Mouse (Mus musculus) MEL (cell line): Measurements from ENCODE around the gene Upp1.

ENCODE experiments used
- BHLHE40 ChIP-seq: IDR thresholded peaks from 2 replicates; pipeline ENCODE4 v1.6.1; 2012; ENCODE audit warnings: low read depth, mild to moderate bottlenecking, inconsistent platforms, low read length, improper control_type of control experiment, borderline replicate concordance
- CTCF ChIP-seq, 3 experiments: IDR thresholded peaks in 2 of 3; conservative IDR thresholded peaks in 1 of 3; 2 replicates each; pipeline ENCODE4 v1.5.1; 2011 to 2012; ENCODE audit warnings: low read length in 3 of 3, low read depth in 2 of 3, mild to moderate bottlenecking in 2 of 3, improper control_type of control experiment in 1 of 3, inconsistent platforms in 1 of 3, mixed read lengths in 1 of 3, moderate library complexity in 1 of 3; ENCODE audit not compliant: control insufficient read depth in 1 of 3, insufficient read depth in 1 of 3, poor library complexity in 1 of 3, severe bottlenecking in 1 of 3
- EP300 ChIP-seq, 2 experiments: IDR thresholded peaks; 2 replicates each; pipeline ENCODE4 v1.6.1; 2011; ENCODE audit warnings: improper control_type of control experiment in 2 of 2, low read length in 2 of 2, low read depth in 1 of 2, mild to moderate bottlenecking in 1 of 2
- MAFK ChIP-seq: IDR thresholded peaks from 2 replicates; pipeline ENCODE4 v1.6.1; 2011; ENCODE audit warnings: low read depth, mild to moderate bottlenecking, low read length, improper control_type of control experiment, borderline replicate concordance
- MYC ChIP-seq: IDR thresholded peaks from 2 replicates; pipeline ENCODE4 v1.6.1; 2011; ENCODE audit warnings: low read depth, mild to moderate bottlenecking, low read length, improper control_type of control experiment, moderate library complexity
- POLR2A ChIP-seq, 2 experiments: IDR thresholded peaks; 2 replicates each; pipeline ENCODE4 v1.6.1; 2011 to 2012; ENCODE audit warnings: low read length in 2 of 2, mild to moderate bottlenecking in 2 of 2, control low read depth in 1 of 2, improper control_type of control experiment in 1 of 2, low read depth in 1 of 2, moderate library complexity in 1 of 2; ENCODE audit not compliant: control insufficient read depth in 1 of 2, insufficient read depth in 1 of 2, poor library complexity in 1 of 2
- TBP ChIP-seq: IDR thresholded peaks from 2 replicates; pipeline ENCODE4 v1.8.0; 2011; ENCODE audit warnings: low read depth, low read length, improper control_type of control experiment

DNA sequence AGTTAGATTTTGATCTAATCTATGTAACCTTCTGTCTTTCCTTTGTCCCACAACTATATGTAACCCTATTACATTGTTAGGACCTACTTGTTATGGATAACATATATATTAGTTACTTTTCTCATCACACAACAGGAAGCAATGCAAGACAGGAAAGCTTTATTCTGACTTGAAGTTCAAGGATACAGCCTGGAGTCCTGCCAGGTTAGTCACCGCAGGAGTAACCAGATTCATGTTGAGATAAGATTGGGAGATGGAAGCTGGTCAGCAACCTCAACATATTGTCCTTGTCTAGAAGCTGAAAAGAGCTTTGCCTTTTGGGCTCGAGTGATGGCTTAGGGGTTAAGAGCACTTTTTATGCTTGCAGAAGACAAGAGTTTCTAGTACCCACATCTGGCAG is 30.3 kb downstream of the Upp1 start:
- TF ChIP-seq CTCF (IDR thresholded peaks at IDR 0.05 in 2 of 3, conservative IDR thresholded peaks at IDR 0.05 in 1 of 3; ENCODE audit: control insufficient read depth in 1 of 3, insufficient read depth in 1 of 3, low read depth in 2 of 3, low read length in 3 of 3, poor library complexity in 1 of 3, severe bottlenecking in 1 of 3) (no peak), TBP (no peak), POLR2A (IDR thresholded peaks at IDR 0.05; ENCODE audit: control insufficient read depth in 1 of 2, insufficient read depth in 1 of 2, low read depth in 1 of 2, low read length in 2 of 2, poor library complexity in 1 of 2) (no peak), MAFK (no peak), BHLHE40 (no peak), MYC (no peak), EP300 (IDR thresholded peaks at IDR 0.05; ENCODE audit: low read depth in 1 of 2, low read length in 2 of 2) (no peak)
